Mouse (Mus musculus): ENCODE results near the gene Taldo1.
"Not testable (repeated sequence)": the region's sequence is repeated elsewhere in the genome, so short reads cannot be mapped to it uniquely, and the experiment has no call there.

The Taldo1 gene

DNA sequence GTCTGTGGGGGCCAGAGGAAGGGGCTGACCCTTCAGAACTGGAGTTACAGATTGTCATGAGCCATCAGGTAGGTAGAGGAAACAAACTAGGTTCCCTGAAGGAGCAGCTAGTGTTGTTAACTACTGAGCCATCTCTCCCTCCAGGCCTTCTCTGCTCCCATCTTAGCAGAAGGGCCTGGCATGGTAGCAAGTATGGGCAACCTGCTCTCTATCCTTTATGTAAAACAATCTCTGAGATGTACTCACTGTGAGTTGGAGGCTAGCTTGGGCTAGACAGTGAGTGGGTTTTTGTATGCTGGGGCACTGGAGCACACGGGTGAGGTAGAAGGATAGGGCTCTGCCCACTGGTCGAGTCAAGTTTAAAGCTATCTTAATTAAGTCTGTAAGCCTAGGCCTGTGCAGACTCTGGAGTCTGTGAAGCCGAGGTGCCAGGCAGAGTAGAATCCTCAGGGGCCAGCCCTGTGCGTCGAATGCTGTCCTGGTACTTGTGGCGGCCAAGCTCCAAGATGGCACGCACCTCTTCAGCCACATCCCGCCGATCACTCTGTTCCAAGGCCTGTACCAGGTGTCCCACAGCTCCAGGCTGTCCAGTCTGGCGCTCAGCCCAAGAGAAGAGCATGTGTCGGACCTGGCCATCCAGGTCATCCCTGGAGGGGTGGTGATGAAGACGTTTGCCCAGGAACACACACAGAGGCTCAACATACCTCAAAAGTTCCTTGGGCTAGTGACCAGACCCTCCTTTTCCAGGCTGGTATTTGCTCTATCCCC is 46.4 kb downstream of the Taldo1 start:
- in situ Hi-C loops (cut with MboI, MseI) = no loop called here

DNA sequence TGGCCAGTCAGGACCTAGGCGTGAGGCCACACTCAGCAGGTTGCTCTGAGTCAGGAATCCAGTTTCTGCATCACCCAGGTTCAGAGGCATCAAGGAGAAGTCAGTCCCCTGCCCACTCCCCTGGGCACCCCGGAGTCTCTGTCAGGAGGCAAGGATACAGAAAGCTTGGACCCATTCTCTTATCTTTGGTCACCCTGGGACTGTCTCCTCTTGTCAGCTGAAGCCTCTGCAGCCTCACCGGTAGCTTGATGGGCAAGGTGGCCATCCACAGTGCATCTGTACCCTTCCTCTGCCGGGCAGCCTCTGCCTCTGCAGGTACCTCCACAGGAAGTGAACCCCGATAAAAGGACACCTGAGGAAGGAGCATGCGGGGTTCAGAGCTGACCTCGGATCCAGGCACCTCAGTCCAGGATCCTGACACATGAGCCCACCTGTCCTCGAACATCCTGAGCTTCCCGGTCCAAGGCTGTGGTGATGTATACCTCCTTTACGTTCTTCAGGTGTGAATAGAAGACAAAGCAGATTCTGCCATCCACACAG is 47.2 kb downstream of the Taldo1 start:
- in situ Hi-C loops (cut with MboI, MseI) = no loop called here

DNA sequence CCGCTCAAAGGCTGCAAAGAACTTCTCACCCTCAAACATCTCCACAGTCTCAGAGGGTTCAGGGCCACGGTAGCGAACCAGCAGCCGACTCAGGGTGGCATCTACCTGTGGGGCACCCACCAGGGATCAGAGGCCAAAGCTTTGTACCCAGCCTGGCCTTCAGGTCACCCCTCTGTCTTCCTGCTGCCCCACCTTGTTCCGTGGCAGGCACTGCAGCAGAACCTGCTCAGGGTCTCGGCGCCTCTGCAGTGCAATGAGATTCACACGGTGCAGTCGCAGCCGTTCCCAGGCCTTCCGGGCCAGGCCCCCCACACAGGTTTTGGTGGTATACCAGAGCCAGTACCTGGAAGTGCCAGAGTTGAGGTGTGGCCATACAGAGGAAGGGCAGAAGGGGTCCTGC is 47.8 kb downstream of the Taldo1 start:
- in situ Hi-C loops (cut with MboI, MseI) = no loop called here

DNA sequence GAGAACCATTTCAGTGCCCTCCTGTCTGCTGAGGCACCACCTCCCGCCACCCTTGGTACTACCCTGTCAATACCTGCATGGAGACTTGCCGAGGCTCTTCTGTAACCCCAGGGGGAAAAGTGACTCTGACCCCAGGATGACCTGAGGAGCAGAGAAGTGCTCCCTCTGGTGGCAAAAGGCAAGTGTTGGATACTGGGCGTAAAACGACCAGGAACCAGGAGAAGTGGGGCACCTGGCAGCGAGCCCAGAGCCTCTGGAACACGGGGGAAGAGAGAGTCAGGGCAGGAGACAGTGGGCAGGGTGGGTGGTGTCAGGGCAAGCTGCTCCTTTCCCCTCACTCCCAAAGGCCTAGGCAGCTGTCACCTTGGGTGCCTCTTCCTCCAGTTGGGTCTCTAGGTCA is 48.6 kb downstream of the Taldo1 start:
- in situ Hi-C loops (cut with MboI, MseI) = no loop called here

DNA sequence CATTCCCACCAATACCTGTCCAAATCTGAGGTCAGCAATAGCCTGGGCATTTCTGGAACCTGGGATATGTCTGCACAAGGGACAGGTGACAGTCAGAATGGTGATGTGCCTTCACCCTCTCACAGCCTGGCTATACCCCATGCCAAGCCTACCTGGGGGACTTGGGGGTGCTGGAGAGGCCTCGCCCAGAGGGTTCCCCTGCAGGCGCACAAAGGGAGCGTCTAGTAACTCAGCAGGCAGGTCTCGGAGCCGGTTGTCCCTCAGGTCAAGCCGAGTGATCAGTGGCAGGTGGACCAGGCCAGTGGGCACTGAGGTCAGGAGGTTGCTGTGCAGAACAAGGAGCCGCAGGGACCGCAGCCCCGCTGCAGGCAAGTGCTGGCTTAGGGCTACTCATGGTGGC is 49.5 kb downstream of the Taldo1 start:
- in situ Hi-C loops (cut with MboI, MseI) = no loop called here

DNA sequence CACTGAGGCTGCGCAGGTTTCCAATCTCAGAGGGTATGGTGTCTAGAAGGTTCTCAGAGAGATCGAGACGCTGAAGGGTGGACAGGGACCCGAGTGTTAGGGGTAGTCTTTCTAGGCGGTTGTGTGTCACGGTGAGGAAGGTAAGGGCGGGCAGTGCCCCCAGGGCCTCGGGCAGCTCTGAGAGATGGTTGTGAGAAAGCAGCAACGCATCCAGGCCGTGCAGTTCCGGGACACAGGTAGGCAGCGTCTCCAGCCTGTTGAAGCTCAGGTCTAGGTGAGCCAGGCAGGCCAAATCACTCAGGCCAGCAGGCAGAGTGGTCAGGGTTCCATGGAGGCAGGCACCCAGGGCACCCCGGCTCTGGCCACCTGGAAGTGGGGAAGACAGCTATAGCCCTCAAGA is 50.2 kb downstream of the Taldo1 start:
- in situ Hi-C loops (cut with MboI, MseI) = no loop called here

DNA sequence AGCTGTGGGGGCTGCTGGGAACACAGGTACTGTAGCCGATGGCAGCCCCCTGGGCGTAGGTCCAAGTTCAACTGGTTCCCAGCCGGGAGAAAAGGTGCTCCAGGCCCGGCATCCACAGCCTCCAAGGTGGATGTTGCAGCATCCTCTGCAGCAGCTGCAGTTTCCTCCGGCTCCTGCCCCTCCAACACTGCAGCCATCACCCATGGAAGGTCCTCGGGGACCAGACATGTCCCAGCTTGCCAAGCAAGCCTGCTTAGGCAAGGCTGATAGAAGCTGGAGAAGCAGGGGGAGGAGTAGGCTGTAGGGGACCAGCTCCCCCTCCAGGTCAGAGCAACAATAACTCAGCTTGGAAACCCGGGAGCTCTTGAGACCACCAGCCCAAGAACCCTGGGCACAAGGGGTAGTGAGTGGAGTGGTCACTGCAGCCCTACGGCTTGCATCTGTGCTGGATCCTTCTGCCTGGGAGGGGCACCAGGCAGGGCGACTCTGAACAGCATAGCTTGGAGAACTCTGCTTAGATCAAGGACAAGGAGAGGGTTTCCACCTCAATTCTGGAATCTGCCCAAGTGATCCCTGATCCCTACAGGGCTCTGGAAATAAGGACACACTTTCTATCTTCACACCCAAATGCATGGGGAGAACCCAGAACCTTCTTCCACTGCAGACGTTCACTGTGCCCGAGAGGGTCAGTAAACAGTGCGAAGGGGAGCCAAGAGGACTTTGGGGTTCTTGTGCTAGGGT is 51.3 kb downstream of the Taldo1 start:
- in situ Hi-C loops (cut with MboI, MseI) = no loop called here

DNA sequence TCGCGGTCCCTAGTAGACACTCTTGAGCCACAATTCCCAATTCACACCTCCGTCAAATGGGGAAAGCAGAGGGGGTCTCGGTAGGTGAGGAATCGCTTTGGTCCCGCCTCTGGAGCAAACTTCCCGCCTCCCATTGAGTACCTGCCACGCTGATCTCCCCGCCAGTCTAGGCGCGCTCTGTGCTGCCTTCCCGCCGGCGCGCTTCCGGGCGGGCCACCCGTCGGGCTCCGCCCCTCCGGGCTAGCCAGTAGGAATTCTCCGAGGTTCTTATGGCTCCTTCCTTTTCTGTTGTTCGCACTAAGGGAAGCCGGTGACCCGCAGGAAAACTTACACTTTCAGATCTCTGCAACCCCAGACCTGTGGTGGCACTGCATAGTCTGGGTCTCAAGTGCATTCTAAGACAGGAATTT is 51.8 kb downstream of the Taldo1 start, which contains the start of gene Pidd1:
Pidd1 (minus strand) TSS at position 198 of the 410 bp plus-strand sequence.
- in situ Hi-C loops (cut with MboI, MseI) = no loop called here

DNA sequence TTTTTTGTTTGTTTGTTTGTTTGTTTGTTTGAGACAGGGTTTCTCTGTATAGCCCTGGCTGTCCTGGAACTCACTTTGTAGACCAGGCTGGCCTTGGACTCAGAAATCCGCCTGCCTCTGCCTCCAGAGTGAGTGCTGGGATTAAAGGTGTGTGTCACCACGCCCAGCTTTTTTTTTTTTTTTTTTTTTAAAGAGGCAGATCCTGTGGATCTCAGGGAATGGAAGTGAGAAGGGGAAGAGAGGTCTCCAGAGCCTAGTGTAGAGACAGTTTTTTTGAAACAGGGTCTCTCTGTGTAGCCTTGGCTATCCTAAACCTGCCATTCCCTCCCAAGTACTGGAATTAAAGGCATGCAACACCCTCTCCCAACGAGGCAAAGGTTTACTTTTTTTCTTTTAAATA is 54.4 kb downstream of the Taldo1 start:
- in situ Hi-C loops (cut with MboI, MseI) = not testable (repeated sequence)

DNA sequence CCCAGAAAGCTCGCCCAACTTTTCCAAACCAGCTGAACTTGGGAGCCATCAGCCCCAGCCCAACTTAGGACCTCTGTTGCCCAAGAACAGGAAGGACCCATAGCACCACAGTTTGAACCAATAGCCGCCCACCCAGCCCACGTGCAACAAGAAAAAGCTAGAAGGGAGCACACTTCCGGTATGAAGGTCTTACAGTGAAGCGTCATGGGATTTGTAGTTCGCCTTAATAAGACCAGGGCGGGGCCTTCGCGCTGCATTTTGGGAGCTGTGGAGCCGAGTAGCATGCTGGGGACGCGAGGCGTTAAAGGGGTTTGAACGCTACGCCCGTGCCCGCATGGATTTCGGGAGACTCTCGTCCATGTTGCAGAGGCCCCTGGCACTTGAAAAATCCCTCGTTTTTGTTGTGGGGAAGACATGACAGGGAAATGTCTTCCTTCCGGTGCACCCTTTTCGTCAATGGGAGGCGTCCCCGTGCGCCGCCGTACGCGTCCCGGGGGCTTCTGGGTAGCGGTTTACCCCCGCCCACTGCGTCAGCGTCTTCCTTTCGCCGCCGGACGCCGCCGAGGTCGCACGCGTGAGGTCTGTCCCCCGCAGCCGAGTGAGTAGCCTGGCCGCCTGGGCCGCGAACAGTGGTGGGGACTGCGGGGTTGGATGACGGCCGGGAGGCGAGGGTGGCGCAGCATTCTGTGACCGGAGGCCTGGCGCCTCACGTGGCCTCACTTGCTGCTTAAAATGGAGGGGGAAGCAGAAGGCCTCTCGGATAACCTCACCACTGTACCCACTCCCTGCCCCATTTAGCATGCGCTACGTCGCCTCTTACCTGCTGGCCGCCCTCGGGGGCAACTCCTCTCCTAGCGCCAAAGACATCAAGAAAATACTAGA is 55.4 kb downstream of the Taldo1 start, which contains the start of gene Rplp2:
Rplp2 (plus strand) TSS at position 261 of the 882 bp plus-strand sequence.
- in situ Hi-C loops (cut with MboI, MseI) = no loop called here

DNA sequence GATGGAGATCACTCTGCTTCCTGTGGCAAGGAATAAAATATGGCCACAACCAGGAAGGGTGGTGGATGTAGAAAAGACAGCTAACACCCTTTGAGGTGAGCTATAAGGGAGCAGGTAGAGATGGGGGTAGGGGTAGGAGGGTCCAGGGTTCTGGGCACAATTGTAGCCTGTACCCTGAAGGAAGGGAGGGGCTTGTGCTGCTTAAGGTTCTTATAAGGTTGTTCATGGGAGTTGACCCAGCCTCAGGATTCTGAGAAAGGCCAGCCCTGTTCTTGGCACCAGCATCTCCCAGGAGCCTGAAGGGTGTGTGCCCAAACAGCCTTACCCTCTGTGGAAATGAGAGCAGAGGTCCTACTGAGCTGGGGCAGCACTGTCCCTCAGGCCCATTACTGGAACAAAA is 59.9 kb downstream of the Taldo1 start:
- in situ Hi-C loops (cut with MboI, MseI) = no loop called here
